Mouse (Mus musculus) granulocyte monocyte progenitor cell, adult 5-6 weeks (primary cell): ENCODE measurements around the gene Atp1a4. TPM values are rescaled to one million over a fixed set of nuclear protein-coding genes. Genes with fewer than 3 reads are reported as not detected.

Experiments
- ATAC-seq: replicated peaks from 2 replicates; pipeline ENCODE4 v1.8.0; 2016; ENCODE audit warnings: mild to moderate bottlenecking, moderate TSS enrichment, inconsistent platforms; ENCODE audit not compliant: poor library complexity, severe bottlenecking
- total RNA-seq, 2 experiments: library from RNA; stranded (forward) in 1 of 2; stranded (reverse) in 1 of 2; fragments of 200-712, 200-1000 nt in 1 of 2; fragments of >200 nt in 1 of 2; fragmentation: Nextera tagmentation in 1 of 2; gene quantifications; 2 replicates each; pipeline ENCODE4 v1.2.3; 2014 to 2017

Atp1a4 gene
- total RNA-seq, 2 experiments from 2014 or later = not detected

- no peak for ATAC-seq
Observed at GRCm38 (mm10) chr1:172200871-172201447, 57.3 kb downstream of the Atp1a4 start.

- no peak for ATAC-seq
Observed at GRCm38 (mm10) chr1:172200161-172200560, 58.1 kb downstream of the Atp1a4 start.

DNA sequence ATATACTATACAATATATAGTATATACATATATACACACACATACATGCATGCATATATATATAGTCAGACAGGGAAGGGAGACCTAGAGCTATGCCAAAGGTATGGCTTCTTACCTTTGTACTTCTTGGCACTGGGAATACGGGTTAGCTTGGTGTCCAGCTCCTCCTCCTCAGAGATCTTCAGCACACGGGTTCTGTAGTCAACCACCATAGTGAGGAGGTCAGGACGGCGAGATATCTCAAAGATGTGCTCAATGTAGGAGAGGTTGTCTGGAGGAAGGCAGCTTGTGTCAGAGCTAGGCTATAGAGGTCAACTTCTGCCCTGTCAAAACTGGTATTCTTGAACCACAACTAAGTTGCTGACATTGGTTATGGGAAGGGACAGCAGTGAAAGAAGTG lies 59.2 kb downstream of the Atp1a4 start:
- ATAC-seq = no peak

GRCm38 (mm10) chr1:172198316-172198715 lies 59.9 kb downstream of the Atp1a4 start:
- no peak for ATAC-seq

DNA sequence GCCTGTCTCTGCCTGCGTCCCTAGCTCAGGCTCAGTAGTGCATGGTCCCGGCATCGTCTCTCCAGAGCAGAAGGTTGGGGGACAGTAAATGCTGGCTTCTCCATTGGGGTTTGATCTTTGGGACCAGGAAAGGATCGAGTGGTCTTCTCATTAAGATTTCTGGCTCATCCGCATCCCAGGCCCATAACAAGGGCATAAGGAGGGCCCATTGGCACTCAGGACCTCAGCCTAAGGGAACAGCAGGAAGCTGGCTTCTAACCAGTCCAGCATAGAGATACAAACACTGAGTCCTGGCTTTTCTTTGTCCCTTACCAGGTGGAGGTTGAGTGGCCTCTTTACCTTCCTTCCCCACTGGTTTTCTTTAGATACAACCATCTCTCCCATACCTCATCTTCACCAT lies 60.4 kb downstream of the Atp1a4 start:
- no peak for ATAC-seq

GRCm38 (mm10) chr1:172197146-172197545 lies 61.1 kb downstream of the Atp1a4 start:
- ATAC-seq = no peak

GRCm38 (mm10) chr1:172194435-172194834 lies 63.8 kb downstream of the Atp1a4 start:
- ATAC-seq = no peak

DNA sequence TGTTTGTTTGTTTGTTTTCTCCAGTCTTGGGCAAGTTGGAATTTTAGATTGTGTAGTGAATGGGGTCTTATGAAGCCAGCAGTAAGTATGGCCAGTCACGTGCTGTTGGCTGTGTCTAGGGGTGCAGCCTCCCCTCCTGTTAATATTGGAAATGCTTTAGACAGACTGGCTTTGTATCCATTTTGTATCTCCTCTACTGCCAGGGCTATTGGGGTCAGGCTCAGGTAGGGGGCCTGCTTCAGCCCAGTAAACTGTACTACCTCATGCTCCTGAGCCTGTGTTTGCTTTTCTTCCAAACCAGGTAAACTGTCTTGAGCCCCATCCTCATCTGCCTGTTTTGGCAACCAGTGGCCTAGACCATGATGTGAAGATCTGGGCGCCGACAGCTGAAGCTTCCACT lies 66.0 kb downstream of the Atp1a4 start:
- ATAC-seq = no peak

DNA sequence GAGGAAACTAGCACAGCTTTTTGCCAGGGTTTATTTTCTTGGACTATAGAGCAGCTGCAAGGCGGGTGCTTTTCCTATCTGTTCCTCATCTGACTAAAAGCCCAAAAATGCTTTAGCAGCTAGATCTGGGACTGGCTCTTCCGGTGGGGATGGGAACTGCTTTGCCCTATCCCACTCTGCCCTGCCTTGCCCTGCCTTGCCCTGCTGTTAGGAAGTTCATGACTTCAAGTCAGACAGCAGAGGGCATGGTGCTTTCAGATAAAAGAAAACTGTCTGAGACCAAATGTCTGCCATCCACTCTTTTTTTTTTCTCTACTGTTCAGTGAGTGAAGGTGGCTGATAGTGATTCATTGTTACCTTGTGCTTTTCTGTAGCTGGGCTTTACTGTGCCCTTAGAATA lies 66.6 kb downstream of the Atp1a4 start:
- ATAC-seq = no peak

DNA sequence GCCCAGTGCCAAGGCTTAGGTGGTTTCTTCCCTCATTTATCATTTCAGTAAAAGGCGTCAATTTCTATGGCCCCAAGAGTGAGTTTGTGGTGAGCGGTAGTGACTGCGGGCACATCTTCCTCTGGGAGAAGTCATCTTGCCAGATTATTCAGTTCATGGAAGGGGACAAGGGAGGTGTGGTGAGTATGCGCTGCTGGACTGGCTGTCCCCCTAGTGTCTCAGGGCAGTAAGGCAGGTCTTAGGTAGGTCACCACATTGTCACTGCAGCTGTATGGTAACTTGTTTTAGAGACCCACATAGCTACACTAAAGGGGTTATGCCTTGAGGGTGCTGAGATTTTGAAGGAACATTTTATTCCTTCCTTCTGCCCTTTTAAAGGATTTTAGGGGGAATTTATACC lies 69.3 kb downstream of the Atp1a4 start:
- ATAC-seq = peak; percentile 80

- ATAC-seq = peak; percentile 27; the same call in 1 of the 2 replicates
Observed at GRCm38 (mm10) chr1:172186401-172187289, 71.6 kb downstream of the Atp1a4 start.

GRCm38 (mm10) chr1:172183915-172184314 lies 74.3 kb downstream of the Atp1a4 start:
- no peak for ATAC-seq

DNA sequence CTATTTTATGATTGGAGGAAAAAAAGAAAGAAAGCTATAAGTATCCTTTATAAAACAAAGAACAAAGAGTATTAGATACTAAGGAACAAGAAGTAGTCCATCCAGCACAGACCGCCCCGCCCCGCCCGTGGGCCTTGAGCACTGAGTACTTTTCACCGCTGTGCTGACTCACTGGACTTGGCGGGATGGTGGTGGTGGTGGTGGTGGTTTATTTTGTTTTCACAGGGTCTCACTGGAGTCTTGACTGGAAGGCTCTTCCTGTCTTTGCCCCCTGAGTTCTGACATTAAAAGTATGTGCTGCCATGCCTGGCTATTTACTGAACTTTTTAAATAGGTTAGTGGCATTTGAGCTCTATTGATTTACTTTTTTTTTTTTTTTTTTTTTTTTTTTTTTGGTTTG lies 75.2 kb downstream of the Atp1a4 start:
- ATAC-seq = no peak

- no peak for ATAC-seq
Observed at GRCm38 (mm10) chr1:172181777-172182176, 76.4 kb downstream of the Atp1a4 start.

- no peak for ATAC-seq
Observed at GRCm38 (mm10) chr1:172180881-172181280, 77.3 kb downstream of the Atp1a4 start.

DNA sequence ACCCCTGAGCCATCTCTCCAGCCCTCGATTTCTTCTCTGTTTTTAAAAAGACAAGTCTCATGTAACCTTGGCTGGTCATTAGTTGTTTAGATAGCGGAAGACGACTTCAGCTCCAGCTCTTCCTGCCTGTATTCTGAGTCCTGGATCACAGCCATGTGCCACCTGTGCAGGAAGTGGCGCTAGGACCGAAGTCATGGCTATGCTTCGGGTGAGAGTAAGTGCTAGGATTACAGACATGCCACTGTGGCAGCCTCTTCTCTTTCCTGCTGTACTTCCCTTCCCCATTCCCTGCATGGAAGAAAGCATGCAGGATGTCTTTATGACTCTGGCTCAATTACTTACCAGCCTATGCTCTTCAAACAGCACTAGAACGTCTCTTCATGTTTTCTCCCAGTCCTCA lies 79.1 kb downstream of the Atp1a4 start:
- no peak for ATAC-seq

DNA sequence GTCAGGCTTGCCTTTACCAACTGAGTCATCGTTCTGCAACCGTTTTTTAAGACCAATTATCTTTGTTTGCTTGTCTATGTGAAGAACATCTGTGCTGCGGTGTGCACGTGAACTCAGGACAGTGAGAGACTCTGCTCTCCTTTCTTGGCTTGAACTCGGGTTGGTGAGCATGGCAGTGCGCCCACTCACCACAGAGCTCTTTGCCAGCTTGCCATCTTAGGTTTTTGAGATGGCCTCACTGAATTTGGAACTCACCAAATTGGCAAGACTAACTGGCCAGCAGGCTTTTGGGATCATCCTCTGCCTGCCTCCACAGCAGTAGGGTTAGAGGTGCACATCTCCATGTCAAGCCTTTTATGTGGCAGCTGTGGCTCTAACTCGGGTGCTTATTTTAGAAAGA lies 80.4 kb downstream of the Atp1a4 start:
- ATAC-seq = no peak

Other genes with a start within 250 kb of the Atp1a4 start
- gene Vangl2, start 230.0 kb downstream of the Atp1a4 start, total RNA-seq (2014; fragmentation: Nextera tagmentation) = 3.0 and 6.3 TPM in 2 replicates
- 1.5 and 2.5 TPM in 2 replicates for gene Vangl2, start 230.0 kb downstream of the Atp1a4 start, total RNA-seq (2017)
- not detected in 2 replicates for gene Nhlh1, start 200.8 kb downstream of the Atp1a4 start, total RNA-seq (2014; fragmentation: Nextera tagmentation)
- gene Nhlh1, start 200.8 kb downstream of the Atp1a4 start, total RNA-seq (2017) = not detected in 2 replicates
- 183 and 188 TPM in 2 replicates for gene Copa, start 175.9 kb downstream of the Atp1a4 start, total RNA-seq (2014; fragmentation: Nextera tagmentation)
- 175 and 184 TPM in 2 replicates for gene Copa, start 175.9 kb downstream of the Atp1a4 start, total RNA-seq (2017)
- gene Ncstn, start 175.6 kb downstream of the Atp1a4 start, total RNA-seq (2014; fragmentation: Nextera tagmentation) = 63.1 and 77.4 TPM in 2 replicates
- 29.3 and 38.9 TPM in 2 replicates for gene Ncstn, start 175.6 kb downstream of the Atp1a4 start, total RNA-seq (2017)
- 28.3 and 40.3 TPM in 2 replicates for gene Pex19, start 131.7 kb downstream of the Atp1a4 start, total RNA-seq (2014; fragmentation: Nextera tagmentation)
- gene Pex19, start 131.7 kb downstream of the Atp1a4 start, total RNA-seq (2017) = 35.8 and 47.3 TPM in 2 replicates
- gene Dcaf8, start 110.3 kb downstream of the Atp1a4 start, total RNA-seq (2014; fragmentation: Nextera tagmentation) = 68.0 and 76.2 TPM in 2 replicates
- 107 and 114 TPM in 2 replicates for gene Dcaf8, start 110.3 kb downstream of the Atp1a4 start, total RNA-seq (2017)
- 3.5 and 6.0 TPM in 2 replicates for gene Pea15a, start 51.6 kb downstream of the Atp1a4 start, total RNA-seq (2014; fragmentation: Nextera tagmentation)
- 1.2 and 1.7 TPM in 2 replicates for gene Pea15a, start 51.6 kb downstream of the Atp1a4 start, total RNA-seq (2017)
- gene Casq1, start 38.5 kb downstream of the Atp1a4 start, total RNA-seq (2014; fragmentation: Nextera tagmentation) = not detected in 2 replicates
- not detected in 2 replicates for gene Casq1, start 38.5 kb downstream of the Atp1a4 start, total RNA-seq (2017)
- gene Igsf8, start 3.2 kb upstream of the Atp1a4 start, total RNA-seq (2014; fragmentation: Nextera tagmentation) = 53.7 and 58.4 TPM in 2 replicates
- 24.8 and 25.0 TPM in 2 replicates for gene Igsf8, start 3.2 kb upstream of the Atp1a4 start, total RNA-seq (2017)
- gene Atp1a2, start 39.6 kb upstream of the Atp1a4 start, total RNA-seq (2014; fragmentation: Nextera tagmentation) = not detected in 2 replicates
- not detected in 2 replicates for gene Atp1a2, start 39.6 kb upstream of the Atp1a4 start, total RNA-seq (2017)
- gene Kcnj9, start 70.9 kb upstream of the Atp1a4 start, total RNA-seq (2014; fragmentation: Nextera tagmentation) = not detected in 2 replicates
- gene Kcnj9, start 70.9 kb upstream of the Atp1a4 start, total RNA-seq (2017) = not detected in 2 replicates
- 0.32 TPM in 1 of 2 replicates, not detected in the other for gene Kcnj10, start 82.8 kb upstream of the Atp1a4 start, total RNA-seq (2014; fragmentation: Nextera tagmentation)
- gene Kcnj10, start 82.8 kb upstream of the Atp1a4 start, total RNA-seq (2017) = 0.46 TPM in 1 of 2 replicates, not detected in the other
- gene Pigm, start 118.1 kb upstream of the Atp1a4 start, total RNA-seq (2014; fragmentation: Nextera tagmentation) = 10.2 and 16.0 TPM in 2 replicates
- 13.8 and 16.2 TPM in 2 replicates for gene Pigm, start 118.1 kb upstream of the Atp1a4 start, total RNA-seq (2017)
- gene Slamf9, start 216.9 kb upstream of the Atp1a4 start, total RNA-seq (2014; fragmentation: Nextera tagmentation) = not detected in 2 replicates
- gene Slamf9, start 216.9 kb upstream of the Atp1a4 start, total RNA-seq (2017) = 0.26 TPM in 1 of 2 replicates, not detected in the other
- not detected in 2 replicates for gene Igsf9, start 223.4 kb upstream of the Atp1a4 start, total RNA-seq (2014; fragmentation: Nextera tagmentation)
- not detected in 2 replicates for gene Igsf9, start 223.4 kb upstream of the Atp1a4 start, total RNA-seq (2017)
- gene Tagln2, start 241.6 kb upstream of the Atp1a4 start, total RNA-seq (2014; fragmentation: Nextera tagmentation) = 629 and 731 TPM in 2 replicates
- gene Tagln2, start 241.6 kb upstream of the Atp1a4 start, total RNA-seq (2017) = 281 and 350 TPM in 2 replicates